Mouse (Mus musculus) kidney, postnatal 36 days (tissue): ENCODE results near the gene Sdc3.

Experiments
- DNase-seq, 2 experiments: peaks; one replicate each; pipeline ENCODE4 v3.0.0; 2021 to 2022; ENCODE audit warnings: mixed read lengths in 2 of 2

Sdc3 gene

GRCm38 (mm10) chr4:130794771-130795170 is 2.4 kb downstream of the Sdc3 start:
- DNase-seq = no peak

- no peak for DNase-seq
Measured at GRCm38 (mm10) chr4:130795970-130796369, 3.6 kb downstream of the Sdc3 start.

GRCm38 (mm10) chr4:130797201-130798051 is 5.1 kb downstream of the Sdc3 start:
- peak; percentile 56 to 72 for DNase-seq

- DNase-seq = no peak
Measured at GRCm38 (mm10) chr4:130798416-130798815, 6.1 kb downstream of the Sdc3 start.

GRCm38 (mm10) chr4:130799118-130799517 is 6.8 kb downstream of the Sdc3 start:
- peak in 1 of 2 experiments; percentile 49 for DNase-seq

GRCm38 (mm10) chr4:130799582-130799981 is 7.2 kb downstream of the Sdc3 start:
- no peak for DNase-seq

- DNase-seq = no peak
Measured at GRCm38 (mm10) chr4:130800147-130800546, 7.8 kb downstream of the Sdc3 start.

- DNase-seq = no peak
Measured at GRCm38 (mm10) chr4:130801198-130801597, 8.9 kb downstream of the Sdc3 start.

GRCm38 (mm10) chr4:130801624-130802329 is 9.4 kb downstream of the Sdc3 start:
- no peak for DNase-seq

- no peak for DNase-seq
Measured at GRCm38 (mm10) chr4:130803591-130803990, 11.3 kb downstream of the Sdc3 start.

- DNase-seq = no peak
Measured at GRCm38 (mm10) chr4:130804292-130804691, 12.0 kb downstream of the Sdc3 start.

- peak in 1 of 2 experiments; percentile 33 for DNase-seq
Measured at GRCm38 (mm10) chr4:130804771-130805361, 12.5 kb downstream of the Sdc3 start.

- DNase-seq = no peak
Measured at GRCm38 (mm10) chr4:130805746-130806145, 13.4 kb downstream of the Sdc3 start.

- DNase-seq = no peak
Measured at GRCm38 (mm10) chr4:130806746-130807145, 14.4 kb downstream of the Sdc3 start.

- DNase-seq = no peak
Measured at GRCm38 (mm10) chr4:130809784-130810183, 17.4 kb downstream of the Sdc3 start.

GRCm38 (mm10) chr4:130810845-130811244 is 18.5 kb downstream of the Sdc3 start:
- no peak for DNase-seq

GRCm38 (mm10) chr4:130811385-130811784 is 19.0 kb downstream of the Sdc3 start:
- DNase-seq = no peak

- no peak for DNase-seq
Measured at GRCm38 (mm10) chr4:130813958-130814357, 21.6 kb downstream of the Sdc3 start.

GRCm38 (mm10) chr4:130814742-130815330 is 22.5 kb downstream of the Sdc3 start:
- DNase-seq = no peak

GRCm38 (mm10) chr4:130815860-130816259 is 23.5 kb downstream of the Sdc3 start:
- DNase-seq = no peak

GRCm38 (mm10) chr4:130819806-130820205 is 27.5 kb downstream of the Sdc3 start:
- no peak for DNase-seq

GRCm38 (mm10) chr4:130820594-130821255 is 28.4 kb downstream of the Sdc3 start:
- DNase-seq = peak in 1 of 2 experiments; percentile 37
